Mouse (Mus musculus): Measurements from ENCODE around the gene Cldnd1.

Gene Cldnd1

GRCm38 (mm10) chr16:58727477-58728131, at the start of gene Cldnd1:
Gene Cldnd1 (plus strand): TSS chr16:58727910.
- peak; percentile 86 for DNase-seq (ENCODE audit: low read depth, low spot score)

- DNase-seq (ENCODE audit: low read depth, low spot score) = no peak
Observed at GRCm38 (mm10) chr16:58678660-58679059, 49.0 kb upstream of the Cldnd1 start.

GRCm38 (mm10) chr16:58682046-58682445, 45.7 kb upstream of the Cldnd1 start:
- no peak for DNase-seq (ENCODE audit: low read depth, low spot score)

GRCm38 (mm10) chr16:58682870-58683269, 44.8 kb upstream of the Cldnd1 start:
- no peak for DNase-seq (ENCODE audit: low read depth, low spot score)

GRCm38 (mm10) chr16:58683911-58684310, 43.8 kb upstream of the Cldnd1 start:
- DNase-seq (ENCODE audit: low read depth, low spot score) = no peak

GRCm38 (mm10) chr16:58684537-58684936, 43.2 kb upstream of the Cldnd1 start:
- DNase-seq (ENCODE audit: low read depth, low spot score) = no peak

GRCm38 (mm10) chr16:58685548-58686537, 41.9 kb upstream of the Cldnd1 start:
- no peak for DNase-seq (ENCODE audit: low read depth, low spot score)

GRCm38 (mm10) chr16:58688534-58688933, 39.2 kb upstream of the Cldnd1 start:
- DNase-seq (ENCODE audit: low read depth, low spot score) = no peak

- DNase-seq (ENCODE audit: low read depth, low spot score) = no peak
Observed at GRCm38 (mm10) chr16:58689555-58690169, 38.0 kb upstream of the Cldnd1 start.

GRCm38 (mm10) chr16:58690322-58690732, 37.4 kb upstream of the Cldnd1 start:
- no peak for DNase-seq (ENCODE audit: low read depth, low spot score)

GRCm38 (mm10) chr16:58694091-58694490, 33.6 kb upstream of the Cldnd1 start:
- DNase-seq (ENCODE audit: low read depth, low spot score) = no peak

- DNase-seq (ENCODE audit: low read depth, low spot score) = no peak
Observed at GRCm38 (mm10) chr16:58696796-58697195, 30.9 kb upstream of the Cldnd1 start.

GRCm38 (mm10) chr16:58697261-58697660, 30.4 kb upstream of the Cldnd1 start:
- no peak for DNase-seq (ENCODE audit: low read depth, low spot score)

- no peak for DNase-seq (ENCODE audit: low read depth, low spot score)
Observed at GRCm38 (mm10) chr16:58700174-58700573, 27.5 kb upstream of the Cldnd1 start.

- DNase-seq (ENCODE audit: low read depth, low spot score) = no peak
Observed at GRCm38 (mm10) chr16:58700816-58701424, 26.8 kb upstream of the Cldnd1 start.

- no peak for DNase-seq (ENCODE audit: low read depth, low spot score)
Observed at GRCm38 (mm10) chr16:58701779-58702178, 25.9 kb upstream of the Cldnd1 start.

GRCm38 (mm10) chr16:58702329-58702932, 25.3 kb upstream of the Cldnd1 start:
- no peak for DNase-seq (ENCODE audit: low read depth, low spot score)

- DNase-seq (ENCODE audit: low read depth, low spot score) = no peak
Observed at GRCm38 (mm10) chr16:58703382-58704124, 24.2 kb upstream of the Cldnd1 start.

GRCm38 (mm10) chr16:58704999-58705398, 22.7 kb upstream of the Cldnd1 start:
- no peak for DNase-seq (ENCODE audit: low read depth, low spot score)

GRCm38 (mm10) chr16:58707276-58707905, 20.3 kb upstream of the Cldnd1 start:
- no peak for DNase-seq (ENCODE audit: low read depth, low spot score)
